Mouse (Mus musculus): Measurements from ENCODE around the gene Rccd1.

DNA sequence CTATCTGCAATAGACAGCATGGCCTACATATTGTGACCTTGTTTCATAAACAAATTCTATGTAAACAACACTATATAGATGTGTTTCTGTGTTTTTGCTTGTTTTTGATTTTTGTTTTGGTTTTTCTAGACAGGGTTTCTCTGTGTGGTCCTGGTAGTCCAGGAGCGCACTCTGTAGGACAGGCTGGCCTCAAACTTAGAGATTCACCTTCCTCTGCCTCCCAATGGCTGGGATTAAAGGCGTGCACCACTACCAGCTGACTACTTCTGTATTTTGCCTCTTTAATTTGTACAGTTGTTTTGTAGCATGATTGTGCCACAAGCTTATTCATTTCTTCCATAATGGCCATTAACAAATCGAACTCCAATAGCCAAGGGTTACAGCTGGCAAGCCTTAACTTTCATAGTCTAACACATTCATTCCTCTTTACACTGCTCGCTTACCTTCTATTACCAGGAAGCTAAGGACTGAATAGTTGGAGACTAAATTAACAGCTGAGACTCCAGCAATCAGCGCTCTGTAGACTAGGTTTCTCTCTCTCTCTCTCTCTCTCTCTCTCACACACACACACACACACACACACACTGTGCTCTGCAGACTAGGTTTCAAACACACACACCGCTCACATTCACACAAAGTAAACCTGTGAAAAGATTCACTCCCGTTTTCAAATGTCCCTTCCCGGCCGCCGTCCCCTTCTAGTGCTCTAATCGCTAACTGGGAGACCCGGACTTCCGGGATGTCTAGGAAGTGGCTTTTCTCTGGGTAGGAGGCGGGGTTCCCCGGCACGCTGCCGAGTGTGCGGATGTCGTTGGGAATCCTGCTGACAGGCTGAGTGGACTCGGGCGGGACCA, 55.1 kb downstream of the Rccd1 start, which contains the start of gene Vps33b:
- peak; percentile 54; the same call in 1 of the 2 replicates for TF ChIP-seq POLR2A (IDR thresholded peaks at IDR 0.05; ENCODE audit: borderline replicate concordance, extremely low read depth, low read depth, low read length)
- TF ChIP-seq CTCF (IDR thresholded peaks at IDR 0.05; ENCODE audit: insufficient read depth, low read length) = no peak
